ENCODE assay signal across 8 mouse cellular contexts in genomic region chr4:129820417-129821086, GRCm38 (mm10). TPM values are rescaled to one million over a fixed set of nuclear protein-coding genes. Genes with fewer than 3 reads are reported as not detected.
DNase-seq lines count a peak whose midpoint lies in the region; ATAC-seq and TF ChIP-seq lines count a peak whose summit lies in the region.

No protein-coding gene starts in this region.

- H3K9me3 ChIP-seq in erythroblast, embryonic 14.5 days (ENCODE audit: control insufficient read depth, low read length), result no peaks in the 10 kb centered on the region
- H3K9me3 ChIP-seq in heart, embryonic 14.5 days (ENCODE audit: control insufficient read depth, low read length), result no peaks in the 10 kb centered on the region
- H3K9me3 ChIP-seq in liver, embryonic 14.5 days (ENCODE audit: control insufficient read depth, low read length), result no peaks in the 10 kb centered on the region

- ATAC-seq in heart, embryonic 14.5 days (ENCODE audit: insufficient number of reproducible peaks, insufficient read depth, low FRiP score, low read depth), result peak; percentile 75
- ATAC-seq in liver, embryonic 14.5 days (ENCODE audit: insufficient read depth), result peak; percentile 77

- TF ChIP-seq CTCF in C2C12 (IDR thresholded peaks at IDR 0.05; ENCODE audit: control insufficient read depth, insufficient read depth, insufficient read length), result no peak
- no peak for TF ChIP-seq CTCF in bone marrow macrophage, adult 2 months (IDR thresholded peaks at IDR 0.05; ENCODE audit: low read depth, low read length)
- no peak for TF ChIP-seq CTCF in liver, embryonic 14.5 days (IDR thresholded peaks at IDR 0.05; ENCODE audit: low read depth)

- no peaks in the 10 kb centered on the region for H3K36me3 ChIP-seq in C2C12 (ENCODE audit: control insufficient read depth, insufficient read depth)
- H3K36me3 ChIP-seq in erythroblast, embryonic 14.5 days (ENCODE audit: control insufficient read depth), result peaks cover 21% of the 10 kb centered on the region
- H3K36me3 ChIP-seq in heart, embryonic 14.5 days (ENCODE audit: control insufficient read depth, insufficient read depth, low read length), result no peaks in the 10 kb centered on the region
- H3K36me3 ChIP-seq in liver, embryonic 14.5 days (replicated peaks; ENCODE audit: control insufficient read depth, insufficient read depth, low read depth), result no peaks in the 10 kb centered on the region
- H3K36me3 ChIP-seq in splenic B cell, adult 2 months (ENCODE audit: control insufficient read depth, insufficient read depth, low read length, poor library complexity, severe bottlenecking), result no peaks in the 10 kb centered on the region

- H3K4me2 ChIP-seq in heart, embryonic 14.5 days (ENCODE audit: low read length), result peak overlapping the region; percentile 84
- peak overlapping the region; percentile 93 for H3K4me2 ChIP-seq in liver, embryonic 14.5 days (ENCODE audit: low read depth)

- H3K27ac ChIP-seq in bone marrow macrophage, adult 2 months (ENCODE audit: insufficient read depth, low read depth, low read length), result peak overlapping the region; percentile 77
- H3K27ac ChIP-seq in heart, embryonic 14.5 days (replicated peaks in 1 of 2; ENCODE audit: control insufficient read depth in 1 of 2, insufficient read depth in 1 of 2, low read depth in 2 of 2, low read length in 2 of 2), result peak overlapping the region; percentile 94 to 97
- peak overlapping the region; percentile 45 for H3K27ac ChIP-seq in liver, embryonic 14.5 days

- H3K27me3 ChIP-seq in C2C12 (ENCODE audit: control insufficient read depth, insufficient read depth, insufficient read length), result no peaks in the 10 kb centered on the region
- H3K27me3 ChIP-seq in erythroblast, embryonic 14.5 days (ENCODE audit: control insufficient read depth), result no peaks in the 10 kb centered on the region
- no peaks in the 10 kb centered on the region for H3K27me3 ChIP-seq in heart, embryonic 14.5 days (ENCODE audit: control insufficient read depth, insufficient read depth, low read length)
- H3K27me3 ChIP-seq in liver, embryonic 14.5 days (ENCODE audit: control insufficient read depth, insufficient read depth, low read length), result no peaks in the 10 kb centered on the region
- no peaks in the 10 kb centered on the region for H3K27me3 ChIP-seq in splenic B cell, adult 2 months (ENCODE audit: control insufficient read depth, insufficient read depth, low read length, poor library complexity, severe bottlenecking)

- TF ChIP-seq EP300 in liver, embryonic 14.5 days (IDR thresholded peaks at IDR 0.05; ENCODE audit: low read depth), result no peak

- no peak for TF ChIP-seq POLR2A in bone marrow macrophage, adult 2 months (IDR thresholded peaks at IDR 0.05; ENCODE audit: borderline replicate concordance, low read depth, low read length)

- peak overlapping the region; percentile 96 for H3K9ac ChIP-seq in heart, embryonic 14.5 days (ENCODE audit: low read length)
- H3K9ac ChIP-seq in liver, embryonic 14.5 days (replicated peaks), result peak overlapping the region; percentile 75

- peaks cover 53% of the 10 kb centered on the region for H3K79me2 ChIP-seq in C2C12 (ENCODE audit: control insufficient read depth, insufficient read depth)

- peak overlapping the region; percentile 71 for H3K4me3 ChIP-seq in C2C12 (ENCODE audit: insufficient read depth, poor library complexity, severe bottlenecking)
- H3K4me3 ChIP-seq in bone marrow macrophage, adult 2 months (ENCODE audit: insufficient read depth, low read length), result peak overlapping the region; percentile 80
- peak overlapping the region; percentile 97 for H3K4me3 ChIP-seq in erythroblast, embryonic 14.5 days (replicated peaks)
- peak overlapping the region; percentile 87 to 88 for H3K4me3 ChIP-seq in heart, embryonic 14.5 days (ENCODE audit: control insufficient read depth in 1 of 2, insufficient read depth in 1 of 2, low read depth in 1 of 2, low read length in 2 of 2)
- peak overlapping the region; percentile 64 to 82 for H3K4me3 ChIP-seq in liver, embryonic 14.5 days (ENCODE audit: insufficient read depth in 1 of 2, low read depth in 2 of 2, low read length in 2 of 2)

- H3K4me1 ChIP-seq in bone marrow macrophage, adult 2 months (ENCODE audit: control insufficient read depth, insufficient read depth, low read length), result peaks cover 40% of the 10 kb centered on the region
- H3K4me1 ChIP-seq in erythroblast, embryonic 14.5 days (ENCODE audit: control insufficient read depth), result peaks cover 54% of the 10 kb centered on the region
- peaks cover 20 to 55% of the 10 kb centered on the region in 2 experiments for H3K4me1 ChIP-seq in heart, embryonic 14.5 days (ENCODE audit: control insufficient read depth in 2 of 2, insufficient read depth in 2 of 2, low read length in 2 of 2)
- peaks cover 29 to 30% of the 10 kb centered on the region in 2 experiments for H3K4me1 ChIP-seq in liver, embryonic 14.5 days (replicated peaks; ENCODE audit: control insufficient read depth in 2 of 2, insufficient read depth in 2 of 2, low read length in 1 of 2)

- H3K79me3 ChIP-seq in C2C12 (ENCODE audit: low read depth), result peaks cover 50% of the 10 kb centered on the region

- peak; percentile 85 for DNase-seq in kidney, postnatal 10 days
- DNase-seq in liver, embryonic 14.5 days (ENCODE audit: low read depth in 3 of 3, low spot score in 3 of 3), result peak in 2 of 3 experiments; percentile 60 to 70
- DNase-seq in natural killer cell, adult 2 months (ENCODE audit: low spot score in 2 of 2), result peak; percentile 80 to 81
- peak; percentile 82 for DNase-seq in splenic B cell, adult 2 months (ENCODE audit: low read depth, low spot score)

- H3ac ChIP-seq in C2C12 (ENCODE audit: control insufficient read depth, insufficient read length, low read depth), result peak overlapping the region; percentile 77

- under 1% methylated on average over 41 of the region's 79 CpGs for WGBS in heart, embryonic 14.5 days
- WGBS in liver, embryonic 14.5 days (ENCODE audit: insufficient replicate concordance), result under 1% methylated on average over 67 of the region's 79 CpGs

TF ChIP-seq in C2C12, 6 proteins besides CTCF, POLR2A, EP300 and RAD21:
- no peak for TF ChIP-seq FOSL1 (IDR thresholded peaks at IDR 0.05; ENCODE audit: insufficient read depth, low read length, poor library complexity, severe bottlenecking)
- peak; percentile 28 for TF ChIP-seq MAX (IDR thresholded peaks at IDR 0.05)
TF ChIP-seq in C2C12: peak in this region for 1.

RNA-seq across cellular contexts. Expression of gene Ptp4a2, which starts 9.5 kb away (rescaled TPM):
- polyA plus RNA-seq in C2C12 (2012; fragmentation: generic; extraction: Trizol), result 101 TPM
- polyA plus RNA-seq in bone marrow macrophage, adult 2 months (2012; ENCODE audit: insufficient read depth, insufficient read length, missing spikeins), result 365 TPM in 2 replicates
- polyA plus RNA-seq in erythroblast, embryonic 14.5 days (2012), result 3.6 and 4.7 TPM in 2 replicates
- polyA plus RNA-seq in heart, embryonic 14.5 days (2014; fragmentation: Nextera tagmentation; extraction: Ambion mirVana), result 350 and 362 TPM in 2 replicates
- polyA plus RNA-seq in liver, embryonic 14.5 days (2012; rRNA removed), result 26.1 and 42.2 TPM in 2 replicates
- polyA plus RNA-seq in liver, embryonic 14.5 days (2014; fragmentation: Nextera tagmentation; extraction: Ambion mirVana), result 150 and 154 TPM in 2 replicates

Comparison
In these comparisons a context has a peak if more than half of its experiments do, and no peak if none do; other contexts are left out.
1. Peak in every context shown above with its lines: DNase-seq, ATAC-seq, H3K4me3 ChIP-seq and H3K27ac ChIP-seq.
2. H3K27ac ChIP-seq: peak in every context shown above with its lines; median percentile 96 in heart, embryonic 14.5 days; 77 in bone marrow macrophage, adult 2 months; 45 in liver, embryonic 14.5 days.